Mouse (Mus musculus) monocyte, adult 2 months (primary cell): ENCODE results near the gene Zfp771.

ENCODE experiments used
- DNase-seq, 2 experiments: peaks; one replicate each; pipeline ENCODE4 v3.0.0; 2022; ENCODE audit warnings: low spot score in 2 of 2, low read depth in 1 of 2

Zfp771 gene

DNA sequence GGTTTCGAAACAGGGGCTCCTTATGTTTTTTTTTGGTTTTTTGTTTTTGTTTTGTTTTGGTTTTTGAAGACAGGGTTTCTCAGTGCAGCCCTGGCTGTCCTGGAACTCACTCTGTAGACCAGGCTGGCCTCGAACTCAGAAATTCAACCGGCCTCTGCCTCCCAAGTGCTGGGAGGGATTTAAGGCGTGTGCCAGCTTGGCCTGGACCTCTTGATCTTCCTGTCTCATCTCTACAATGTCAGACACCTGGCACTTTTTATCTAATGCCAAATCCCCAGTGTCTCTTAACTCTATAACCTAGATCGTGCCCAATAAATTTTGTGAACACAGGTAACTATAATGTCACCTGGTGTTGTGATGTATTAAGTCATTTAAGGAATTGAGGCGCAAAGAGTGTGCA lies 9.3 kb downstream of the Zfp771 start:
- no peak for DNase-seq

DNA sequence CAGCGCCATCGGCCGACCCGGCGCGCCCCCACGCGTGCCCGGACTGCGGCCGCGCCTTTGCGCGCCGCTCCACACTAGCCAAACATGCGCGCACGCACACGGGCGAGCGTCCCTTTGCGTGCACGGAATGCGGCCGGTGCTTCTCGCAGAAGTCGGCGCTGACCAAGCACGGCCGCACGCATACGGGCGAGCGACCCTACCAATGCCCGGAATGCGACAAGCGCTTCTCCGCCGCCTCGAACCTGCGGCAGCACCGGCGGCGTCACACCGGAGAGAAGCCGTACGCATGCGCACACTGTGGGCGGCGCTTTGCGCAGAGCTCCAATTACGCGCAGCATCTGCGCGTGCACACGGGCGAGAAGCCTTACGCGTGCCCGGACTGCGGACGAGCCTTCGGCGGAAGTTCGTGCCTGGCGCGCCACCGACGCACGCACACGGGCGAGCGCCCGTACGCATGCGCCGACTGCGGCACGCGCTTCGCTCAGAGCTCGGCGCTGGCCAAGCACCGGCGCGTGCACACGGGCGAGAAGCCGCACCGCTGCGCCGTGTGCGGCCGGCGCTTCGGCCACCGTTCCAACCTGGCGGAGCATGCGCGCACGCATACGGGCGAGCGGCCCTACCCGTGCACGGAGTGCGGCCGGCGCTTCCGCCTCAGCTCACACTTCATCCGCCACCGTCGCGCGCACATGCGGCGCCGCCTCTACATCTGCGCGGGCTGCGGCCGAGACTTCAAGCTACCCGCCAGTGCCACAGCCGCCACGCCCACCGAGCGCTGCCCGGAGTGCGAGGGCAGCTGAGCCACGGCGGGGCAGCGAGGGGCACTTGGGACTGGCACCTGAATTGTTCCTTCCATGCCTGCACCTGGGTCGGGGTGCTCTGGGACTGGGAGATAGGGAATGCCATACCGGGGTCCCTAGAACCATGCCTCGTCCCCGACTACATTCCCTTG lies 10.0 kb downstream of the Zfp771 start:
- DNase-seq: peak; percentile 86 to 87

DNA sequence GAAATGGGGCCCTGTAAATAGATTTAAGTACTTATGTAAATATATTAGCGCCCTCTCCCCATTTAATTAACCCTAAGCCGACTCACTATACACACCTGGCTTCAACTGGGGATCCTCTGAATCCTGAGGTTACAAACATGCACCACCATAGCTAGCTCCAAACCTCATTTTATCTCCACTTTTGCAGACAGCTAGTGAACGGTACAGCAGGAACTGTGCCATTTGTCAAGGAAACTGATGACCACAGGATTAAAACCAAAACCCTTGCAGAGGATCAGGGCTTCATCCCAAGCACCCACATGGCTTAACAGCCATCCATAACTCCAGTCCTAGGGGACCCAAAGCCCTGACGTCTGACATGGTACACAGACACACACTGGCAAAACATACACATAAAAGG lies 10.9 kb downstream of the Zfp771 start:
- DNase-seq: no peak

DNA sequence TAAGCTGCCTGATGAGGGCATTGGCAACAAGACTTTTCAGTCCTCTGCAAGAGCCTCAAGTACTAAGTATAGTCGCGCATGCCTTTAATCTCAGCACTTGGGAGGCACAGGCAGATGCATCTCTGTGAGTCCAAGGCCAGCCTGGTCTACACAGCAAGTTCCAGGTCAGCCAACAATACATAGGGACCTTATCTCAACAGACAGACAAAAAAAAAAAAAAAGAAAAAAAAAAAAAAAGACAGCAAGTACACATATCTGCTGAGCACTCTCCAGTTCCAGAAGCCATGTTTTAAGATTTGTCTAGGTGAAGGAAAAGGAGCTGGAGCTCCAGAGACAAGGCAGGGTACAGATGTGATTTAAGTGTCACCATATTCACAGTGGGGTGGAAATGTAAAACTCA lies 11.9 kb downstream of the Zfp771 start:
- no peak for DNase-seq

DNA sequence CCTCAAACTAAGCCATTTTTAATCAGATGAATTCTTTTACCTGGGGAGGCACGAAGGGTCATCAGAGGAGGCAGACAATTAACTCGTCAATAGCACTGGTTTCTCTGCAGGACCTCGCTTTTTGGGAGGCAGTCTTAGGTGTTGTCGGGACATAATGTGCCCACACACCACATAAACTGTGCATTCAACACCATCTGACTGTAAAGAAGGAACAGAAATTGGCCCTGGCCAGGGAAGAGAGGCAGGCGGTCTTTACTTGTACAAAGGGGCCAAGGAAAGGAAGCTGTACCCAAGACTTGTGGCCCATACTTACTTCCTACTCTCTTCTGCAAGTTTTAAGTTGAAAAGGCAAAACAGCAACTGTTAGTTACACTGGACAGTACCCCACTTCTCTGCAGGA lies 12.4 kb downstream of the Zfp771 start:
- DNase-seq: no peak

DNA sequence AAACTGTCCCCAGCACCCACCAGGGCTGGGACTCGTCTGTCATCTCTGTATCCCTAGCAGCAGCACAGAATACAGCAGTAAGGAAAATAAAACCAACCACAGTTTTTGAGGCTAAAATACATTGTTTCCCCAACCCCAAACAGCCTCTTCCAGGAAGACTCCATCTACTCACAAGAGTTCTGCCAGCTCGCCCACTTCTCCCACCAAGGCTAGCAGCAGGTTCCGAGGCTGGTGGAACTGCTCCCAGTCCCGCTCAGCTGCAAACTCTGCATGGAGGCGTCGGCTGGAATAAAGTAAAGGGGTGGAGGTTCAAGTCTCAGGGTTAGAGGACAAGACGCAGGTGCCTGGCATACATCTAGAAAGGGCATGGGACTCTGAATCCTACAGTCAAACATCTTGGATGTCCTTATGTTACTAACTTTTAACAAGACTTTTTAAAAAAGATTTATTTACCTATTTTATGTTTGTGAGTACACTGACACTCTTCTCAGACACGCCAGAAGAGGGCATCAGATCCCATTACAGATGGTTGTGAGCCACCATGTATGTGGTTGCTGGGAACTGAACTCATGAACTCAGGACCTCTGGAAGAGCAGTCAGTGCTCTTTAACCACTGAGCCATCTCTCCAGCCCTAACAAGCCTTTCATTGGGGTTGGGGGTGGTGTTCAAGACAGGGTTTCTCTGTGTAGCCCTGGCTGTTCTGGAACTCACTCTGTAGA lies 15.3 kb downstream of the Zfp771 start:
- DNase-seq: no peak

DNA sequence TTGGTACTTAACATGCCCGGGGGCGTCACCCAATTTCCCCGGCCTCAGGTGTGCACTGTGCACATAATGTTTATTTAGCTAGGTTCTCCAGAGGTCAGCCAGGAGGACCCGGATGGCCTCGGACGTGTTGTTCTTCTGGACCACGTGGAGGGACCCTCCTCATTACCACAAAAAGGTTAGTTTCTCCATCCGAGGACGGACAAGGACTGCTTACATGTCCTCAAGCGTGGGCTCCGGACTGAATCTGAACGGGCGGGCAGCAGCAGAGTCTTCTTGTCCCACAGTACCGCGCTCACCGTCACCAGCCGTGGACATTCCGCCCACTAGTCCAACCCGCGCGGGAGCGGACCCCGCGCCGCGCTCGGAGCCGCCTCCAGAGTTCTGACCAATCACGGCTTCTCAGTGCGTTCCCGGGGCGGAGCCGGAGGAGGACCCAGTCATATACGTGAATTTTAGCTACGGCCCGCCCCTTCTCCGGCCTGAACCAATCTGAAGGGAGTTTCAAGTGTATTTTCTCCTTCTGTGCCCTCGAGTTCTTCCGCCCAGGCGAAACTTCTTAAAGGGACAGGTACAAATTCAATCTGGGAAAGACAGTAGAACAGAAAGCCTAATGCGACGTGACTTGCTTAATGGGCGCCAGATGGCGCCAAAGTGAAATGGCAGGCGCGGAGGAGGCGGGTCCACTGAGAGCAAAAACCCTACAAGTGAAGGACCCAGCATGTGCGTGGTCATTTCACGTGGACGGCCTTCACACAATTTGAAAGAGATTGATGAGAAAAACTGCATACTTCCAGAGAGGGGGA lies 16.4 kb downstream of the Zfp771 start, which contains the start of gene Dctpp1:
TSS of gene Dctpp1 (minus strand) at position 401 of the 803 bp plus-strand sequence.
- DNase-seq: peak; percentile 89 to 94

DNA sequence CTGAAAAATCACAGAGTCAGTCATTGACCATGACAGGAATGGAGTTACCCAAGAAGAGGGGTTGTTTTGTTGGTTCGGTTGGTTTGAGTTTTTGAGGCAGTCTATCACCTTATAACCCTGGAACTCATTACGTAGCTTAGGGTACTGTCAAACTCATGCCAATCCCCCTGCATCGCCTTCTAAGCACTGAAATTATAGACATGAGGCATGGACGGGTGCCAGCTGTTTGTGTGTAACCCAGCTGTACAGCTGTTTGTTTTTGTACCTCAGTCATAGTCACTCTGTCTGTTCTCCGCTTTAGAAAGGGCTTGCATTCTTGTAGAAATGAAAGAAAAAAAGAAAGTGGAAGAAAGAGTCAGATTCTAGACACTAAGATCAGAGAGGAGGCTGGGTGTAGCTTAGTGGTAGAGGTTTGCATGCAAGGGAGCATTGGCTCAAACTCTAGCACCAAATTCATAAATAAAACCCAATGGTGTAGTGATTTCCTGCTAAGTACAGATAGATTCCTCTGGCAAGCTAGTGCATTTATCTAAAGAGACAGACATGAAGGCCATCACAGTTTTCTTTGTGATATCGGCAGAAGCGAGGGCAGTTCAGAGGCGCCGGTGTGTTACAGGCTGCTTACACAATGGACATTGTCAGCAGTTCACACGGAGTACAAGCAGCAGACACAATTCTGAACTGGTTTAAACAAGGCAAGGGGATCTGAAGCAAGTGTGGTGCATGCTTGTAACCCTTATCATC lies 18.3 kb downstream of the Zfp771 start:
- no peak for DNase-seq

DNA sequence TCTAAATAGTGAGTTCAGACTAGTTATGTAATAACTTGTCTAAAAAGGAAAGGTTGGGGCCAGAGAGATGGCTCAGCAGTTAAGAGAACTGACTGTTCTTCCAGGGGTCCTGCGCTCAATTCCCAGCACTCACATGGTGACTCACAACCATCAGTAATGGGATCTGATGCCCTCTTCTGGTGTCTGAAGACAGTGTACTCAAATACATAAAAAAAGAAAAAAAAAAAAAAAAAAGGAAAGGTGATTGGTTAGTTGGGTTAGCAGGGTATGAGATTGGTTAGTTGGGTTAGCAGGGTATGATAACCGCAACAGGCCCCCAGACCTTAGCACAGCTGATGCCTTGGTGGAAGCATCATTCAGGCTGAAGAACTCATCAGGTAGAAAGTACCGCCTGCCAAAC lies 19.5 kb downstream of the Zfp771 start:
- DNase-seq: no peak

DNA sequence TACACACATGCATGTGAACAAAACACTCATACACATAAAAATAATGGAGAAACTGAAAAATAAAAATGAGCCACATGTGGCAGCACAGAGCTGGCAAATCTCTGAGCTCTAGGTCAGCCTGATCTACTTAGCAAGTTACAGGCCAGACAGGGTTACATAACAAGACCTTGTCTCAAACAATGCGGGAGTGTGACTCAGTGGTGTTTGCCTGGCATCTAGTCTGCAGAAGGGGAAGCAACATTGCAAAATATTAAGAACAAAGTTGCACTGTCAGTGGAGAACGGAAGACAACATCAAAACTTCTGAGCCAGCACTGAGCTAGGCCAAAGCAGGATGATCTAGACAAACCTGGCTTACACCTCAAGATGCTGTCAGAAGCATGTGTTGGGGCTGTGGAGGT lies 26.2 kb downstream of the Zfp771 start:
- peak in 1 of 2 experiments; percentile 27 for DNase-seq

DNA sequence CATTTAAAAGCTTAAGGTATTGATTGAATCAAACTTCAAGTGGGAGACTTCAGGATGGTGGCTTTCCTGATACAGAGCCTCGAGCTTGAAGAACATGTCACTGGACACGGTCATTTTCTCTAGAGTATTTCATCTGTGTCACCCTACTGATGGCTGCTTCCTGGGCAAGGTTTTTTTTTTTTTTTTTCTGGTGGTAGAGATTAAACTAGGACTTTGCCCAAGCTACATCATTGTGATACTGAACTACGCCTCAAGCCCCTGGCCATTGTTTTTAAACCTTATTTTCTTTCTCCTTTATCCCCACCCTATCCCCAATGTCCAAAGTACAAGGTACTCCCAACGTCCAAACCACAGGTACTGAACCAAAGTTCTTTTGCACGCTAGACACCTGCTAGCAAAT lies 26.6 kb downstream of the Zfp771 start:
- DNase-seq: no peak

DNA sequence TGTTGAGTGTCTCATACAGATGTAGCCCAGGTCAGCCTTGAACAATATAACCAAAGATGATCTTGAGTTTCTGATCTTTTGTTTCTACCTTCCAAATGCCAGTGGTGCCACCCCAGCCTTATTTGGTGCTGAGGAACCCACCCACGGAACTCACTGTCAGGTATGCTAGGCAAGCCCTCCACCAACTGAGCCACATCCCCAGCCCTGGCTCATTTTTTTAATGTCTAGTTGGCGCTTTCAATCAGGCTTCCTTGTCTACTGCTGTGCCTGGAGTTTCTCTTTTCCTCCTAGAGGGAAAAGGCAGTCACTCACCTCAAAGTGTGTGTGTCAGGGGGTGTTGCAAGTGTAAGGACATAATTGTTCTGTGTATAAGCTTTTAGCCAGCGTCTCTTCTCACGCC lies 27.0 kb downstream of the Zfp771 start:
- no peak for DNase-seq

DNA sequence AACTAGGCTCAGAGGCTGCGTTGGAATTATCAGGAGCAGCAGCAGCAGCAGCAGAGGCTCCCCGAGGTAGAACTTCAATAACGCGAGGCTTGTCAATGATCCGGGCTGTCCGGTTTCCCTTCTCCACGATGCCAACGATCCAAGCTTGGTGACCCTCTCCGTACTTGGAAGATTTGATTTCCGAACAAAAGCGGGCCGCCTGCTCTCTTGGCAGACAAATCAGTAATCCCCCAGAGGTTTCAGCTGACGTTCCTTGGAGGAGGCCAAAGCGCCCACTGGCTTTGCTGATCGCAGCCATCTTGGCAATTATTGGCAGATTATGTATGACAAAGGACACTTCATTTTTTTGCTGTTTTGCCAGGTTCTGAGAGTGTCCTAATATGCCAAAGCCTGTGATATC lies 28.5 kb downstream of the Zfp771 start:
- DNase-seq: no peak

DNA sequence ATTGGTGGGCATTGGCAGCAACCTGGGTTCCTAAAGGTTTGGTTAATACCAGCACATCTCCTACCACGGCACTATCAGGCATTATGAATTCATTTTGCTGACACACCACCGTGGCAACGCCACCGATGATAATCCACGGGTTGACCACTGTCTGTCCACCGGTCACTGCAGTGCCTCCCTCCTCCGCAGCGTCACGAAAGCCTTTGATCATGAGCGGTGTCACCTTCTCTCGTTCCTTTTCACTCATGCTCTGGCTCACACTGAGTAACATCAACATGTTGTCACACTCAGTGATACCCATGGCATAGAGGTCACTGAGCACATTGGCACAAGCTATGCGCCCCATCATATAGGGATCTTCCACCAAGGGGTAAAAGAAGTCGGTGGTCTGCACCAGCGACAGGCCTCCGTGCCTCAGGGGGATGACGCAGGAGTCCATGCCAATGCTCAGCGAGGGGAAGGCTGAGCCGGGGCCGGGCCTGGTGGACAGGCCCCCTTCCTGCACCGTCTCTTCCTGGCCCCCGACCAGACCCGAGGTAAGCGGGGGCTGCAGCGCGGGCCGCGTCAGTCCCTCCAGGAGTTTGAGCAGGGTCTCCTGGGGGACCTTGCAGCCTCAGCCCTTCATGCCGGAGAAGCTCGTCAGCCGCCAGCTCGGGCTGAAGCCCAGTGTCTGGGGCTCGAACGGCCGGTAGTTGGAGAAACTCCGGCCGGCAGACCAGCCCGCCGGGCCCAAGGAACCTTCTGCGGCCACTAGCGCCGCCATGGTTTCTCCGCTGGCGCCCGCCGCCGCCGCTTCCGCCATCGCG lies 29.2 kb downstream of the Zfp771 start:
- DNase-seq: no peak

DNA sequence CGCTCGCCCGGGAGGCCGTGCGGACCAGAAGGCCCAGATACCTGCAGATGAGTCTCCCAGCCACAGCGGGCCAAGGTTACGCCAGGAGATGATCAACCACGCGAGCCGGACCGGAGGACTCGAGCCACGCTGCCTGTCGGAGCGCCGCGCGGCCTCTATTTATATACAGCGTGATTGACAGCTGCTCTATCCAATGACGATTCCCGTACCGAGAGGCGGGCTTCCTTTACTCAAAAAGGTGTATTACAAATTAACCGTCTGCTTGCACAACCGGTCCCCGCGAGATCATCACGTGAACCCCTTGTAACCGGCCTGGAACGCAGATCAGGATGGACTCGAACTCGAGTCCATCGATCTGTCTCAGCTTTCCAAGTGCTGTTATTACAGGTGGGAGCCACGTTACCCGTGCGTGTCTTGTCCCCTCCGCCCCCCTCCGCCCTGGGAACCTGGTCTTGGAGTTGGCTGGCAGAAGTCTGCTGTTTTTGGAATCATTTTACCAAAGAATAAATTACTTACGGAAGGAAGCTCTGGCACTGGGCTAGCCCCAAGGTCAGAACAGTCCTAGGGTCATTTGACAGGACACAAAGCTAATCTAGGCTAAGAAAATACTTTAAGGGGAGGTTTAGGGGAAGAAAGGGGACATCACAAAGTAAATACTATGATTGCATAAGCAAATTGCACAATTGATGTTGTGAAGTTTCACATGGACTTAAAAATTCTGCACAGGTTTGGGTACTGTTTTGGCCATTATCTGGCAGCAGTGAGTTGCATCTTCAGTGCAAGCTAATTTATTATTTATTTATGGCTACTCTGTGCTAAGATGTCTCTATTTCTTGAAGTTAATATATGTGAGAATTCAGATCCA lies 30.1 kb downstream of the Zfp771 start, which contains the start of gene Sephs2:
TSS of gene Sephs2 (minus strand) at position 131 of the 865 bp plus-strand sequence.
- peak; percentile 76 to 88 for DNase-seq

DNA sequence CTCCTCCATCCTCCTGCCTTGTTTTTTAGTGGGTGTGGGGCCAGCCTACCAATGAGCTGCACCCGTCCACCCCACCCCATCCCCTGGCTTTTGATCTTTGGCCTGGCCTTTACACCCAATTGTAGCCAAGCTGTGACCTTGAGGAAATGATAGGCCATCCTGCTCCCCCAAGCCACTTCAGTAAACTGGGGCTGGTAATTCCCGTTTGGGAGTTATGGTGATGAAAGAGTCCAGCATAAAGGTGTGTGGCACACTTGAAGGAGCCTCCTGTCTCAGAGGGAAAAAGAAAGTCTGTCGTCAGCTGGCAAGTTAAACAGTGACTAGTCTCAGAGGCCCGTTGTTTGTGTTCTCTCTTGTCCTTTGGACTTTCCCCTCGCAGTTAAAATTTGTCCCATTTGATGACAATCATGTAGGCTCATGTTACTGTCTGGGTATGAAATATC lies 32.5 kb downstream of the Zfp771 start:
- DNase-seq: no peak

DNA sequence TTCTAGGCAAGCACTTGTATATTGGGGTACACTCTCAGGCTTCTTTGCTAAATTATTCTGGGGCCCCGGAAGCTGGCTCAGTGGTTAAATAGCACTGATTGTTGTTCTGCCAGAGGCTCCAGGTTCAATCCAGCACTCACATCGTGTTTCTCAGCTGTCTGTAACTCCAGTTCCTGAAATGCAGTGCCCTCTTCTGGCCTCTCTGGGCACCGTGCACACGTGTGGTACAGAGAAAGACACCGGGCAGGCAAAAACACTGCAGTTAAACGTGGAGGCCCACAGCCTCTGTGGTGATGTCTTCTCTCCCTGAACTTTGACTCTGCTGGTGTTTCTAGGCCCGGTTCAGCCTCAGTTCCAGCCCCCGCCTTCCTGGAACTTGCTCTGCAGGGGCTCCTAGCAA lies 34.2 kb downstream of the Zfp771 start:
- DNase-seq: no peak

DNA sequence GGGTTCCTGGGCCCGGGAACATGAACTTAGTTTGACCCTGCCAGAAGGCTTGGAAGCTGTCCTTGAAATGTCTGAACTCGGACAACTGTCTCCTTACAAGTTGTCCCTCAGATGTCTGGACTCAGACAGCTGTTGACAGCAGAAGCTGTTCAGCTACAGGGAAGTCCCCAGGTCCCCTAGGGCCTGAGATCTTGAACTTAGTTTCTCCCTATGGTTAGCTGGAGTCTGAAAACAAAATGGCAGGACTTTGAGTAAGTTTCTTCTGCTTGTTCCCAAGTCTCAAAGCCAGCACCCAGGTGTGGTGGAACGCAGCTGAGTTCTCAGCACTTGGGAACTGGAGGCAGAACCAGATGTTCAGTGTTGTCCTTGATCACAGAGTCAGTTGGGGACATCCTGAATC lies 36.0 kb downstream of the Zfp771 start:
- DNase-seq: no peak

DNA sequence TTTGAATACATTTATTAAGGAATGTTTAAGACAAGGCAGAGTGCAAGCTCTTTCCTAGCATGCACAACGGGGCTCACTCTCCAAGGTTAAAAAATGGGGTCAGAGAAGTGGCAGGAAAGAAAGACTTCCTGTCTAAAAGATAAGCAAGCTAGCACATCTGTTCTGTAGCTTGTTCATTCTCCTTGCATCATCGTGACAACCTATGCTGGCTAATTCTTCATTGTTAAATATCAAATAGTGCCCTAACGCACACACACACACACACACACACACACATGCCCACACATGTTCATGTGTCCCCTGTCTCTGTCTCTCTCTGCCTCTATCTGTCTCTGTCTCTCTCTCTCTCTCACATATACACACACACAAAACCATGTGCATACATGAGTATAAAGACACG lies 37.0 kb downstream of the Zfp771 start:
- DNase-seq: no peak
